Comparison of ENCODE assay signal across 7 mouse cellular contexts in the genomic region with DNA sequence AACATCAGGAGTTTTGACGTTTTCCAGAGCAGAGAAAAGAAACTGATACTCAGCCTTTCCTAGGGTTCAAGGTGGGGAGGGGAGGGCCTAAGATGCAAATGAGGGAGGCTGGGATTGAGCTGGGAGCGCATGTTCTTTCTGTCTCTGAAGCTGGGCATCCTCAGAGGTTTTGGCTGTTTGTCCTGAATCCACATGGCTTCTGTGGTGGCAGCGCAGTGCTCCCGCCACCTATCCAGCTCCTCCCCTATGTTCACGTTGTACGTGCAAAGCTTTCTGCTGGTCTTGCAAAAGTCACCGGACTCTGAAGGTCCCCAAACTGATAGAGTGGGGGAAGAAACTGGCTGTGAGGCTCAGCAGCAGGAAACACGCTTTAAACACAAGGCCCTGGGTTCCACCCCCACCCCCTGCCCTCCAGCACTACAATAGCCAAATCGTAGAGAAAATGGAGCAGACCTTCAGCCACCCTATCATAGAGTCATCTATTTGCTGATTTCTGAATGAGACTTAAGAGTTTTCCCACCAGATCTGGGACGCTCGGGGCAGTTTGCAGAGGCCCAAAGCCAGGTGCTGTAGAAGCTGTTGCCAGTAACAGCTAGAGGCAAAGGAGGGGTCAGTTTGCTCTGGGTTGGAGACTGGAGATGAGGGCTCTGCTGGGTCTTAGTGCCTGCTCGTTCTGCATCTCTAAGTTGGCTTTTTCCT. TPM values are rescaled to one million over a fixed set of nuclear protein-coding genes. Genes with fewer than 3 reads are reported as not detected.
A peak's percentile ranks its signal among the peaks of the same experiment; 100 is the strongest.
DNase-seq lines count a peak whose midpoint lies in the region; ATAC-seq and TF ChIP-seq lines count a peak whose summit lies in the region.

No protein-coding gene starts in this region.

- no peaks in the 10 kb centered on the region for H3K36me3 ChIP-seq in forebrain, embryonic 14.5 days (ENCODE audit: control insufficient read depth, insufficient read depth, low read length)
- no peaks in the 10 kb centered on the region for H3K36me3 ChIP-seq in hindbrain, embryonic 13.5 days
- H3K36me3 ChIP-seq in stomach, embryonic 14.5 days (ENCODE audit: control insufficient read depth, insufficient read depth, low read length) = no peaks in the 10 kb centered on the region

- peak; percentile 33 for DNase-seq in MEL-GATA-1-ER (ENCODE audit: extremely low read depth, low read depth)
- DNase-seq in forebrain, embryonic 14.5 days (ENCODE audit: low spot score) = peak; percentile 72
- DNase-seq in left cerebral cortex, adult 2 months (ENCODE audit: extremely low spot score in 1 of 2, low spot score in 2 of 2) = peak; percentile 28 to 35
- peak; percentile 59 to 71 for DNase-seq in lung, postnatal 4 days

- no peaks in the 10 kb centered on the region for H3K9me3 ChIP-seq in forebrain, embryonic 14.5 days (replicated peaks; ENCODE audit: control insufficient read depth, low read length)
- H3K9me3 ChIP-seq in hindbrain, embryonic 13.5 days = no peaks in the 10 kb centered on the region
- H3K9me3 ChIP-seq in stomach, embryonic 14.5 days (ENCODE audit: control insufficient read depth, low read depth, low read length) = no peaks in the 10 kb centered on the region

- H3K4me3 ChIP-seq in forebrain, embryonic 14.5 days (ENCODE audit: low read depth, low read length) = peak overlapping the region; percentile 19
- peak overlapping the region; percentile 32 for H3K4me3 ChIP-seq in hindbrain, embryonic 13.5 days
- peak overlapping the region; percentile 51 for H3K4me3 ChIP-seq in left cerebral cortex, adult 2 months
- peak overlapping the region; percentile 12; the same call in 1 of the 2 replicates for H3K4me3 ChIP-seq in stomach, embryonic 14.5 days (ENCODE audit: low read depth, low read length)

- ATAC-seq in cerebellum, adult (ENCODE audit: insufficient number of reproducible peaks, low FRiP score, low TSS enrichment) = peak; percentile 85
- peak; percentile 80 for ATAC-seq in forebrain, embryonic 14.5 days
- peak; percentile 77 for ATAC-seq in hindbrain, embryonic 13.5 days (ENCODE audit: low FRiP score)
- peak; percentile 88 for ATAC-seq in stomach, embryonic 14.5 days (ENCODE audit: insufficient number of reproducible peaks, insufficient read depth, low FRiP score, low read depth)

- WGBS in forebrain, embryonic 14.5 days = 5% methylated on average over 12 of the region's 12 CpGs
- WGBS in hindbrain, embryonic 13.5 days = 2% methylated on average over 12 of the region's 12 CpGs
- 2% methylated on average over 12 of the region's 12 CpGs for WGBS in stomach, embryonic 14.5 days

- peak overlapping the region; percentile 47 for H3K4me2 ChIP-seq in forebrain, embryonic 14.5 days (ENCODE audit: low read length)
- peak overlapping the region; percentile 58 for H3K4me2 ChIP-seq in hindbrain, embryonic 13.5 days
- H3K4me2 ChIP-seq in stomach, embryonic 14.5 days (replicated peaks; ENCODE audit: low read depth, low read length) = peak overlapping the region; percentile 36

- H3K27ac ChIP-seq in forebrain, embryonic 14.5 days (ENCODE audit: low read depth, low read length) = peak overlapping the region; percentile 36; the same call in 1 of the 2 replicates
- peak overlapping the region; percentile 72 for H3K27ac ChIP-seq in hindbrain, embryonic 13.5 days
- H3K27ac ChIP-seq in left cerebral cortex, adult 2 months = peak overlapping the region; percentile 16
- H3K27ac ChIP-seq in stomach, embryonic 14.5 days (ENCODE audit: low read length) = peak overlapping the region; percentile 89

- TF ChIP-seq CTCF in left cerebral cortex, adult 2 months (IDR thresholded peaks at IDR 0.05) = no peak

- no peaks in the 10 kb centered on the region for H3K27me3 ChIP-seq in forebrain, embryonic 14.5 days (replicated peaks; ENCODE audit: control insufficient read depth, insufficient read depth, low read length)
- no peaks in the 10 kb centered on the region for H3K27me3 ChIP-seq in hindbrain, embryonic 13.5 days
- H3K27me3 ChIP-seq in stomach, embryonic 14.5 days (ENCODE audit: control insufficient read depth, insufficient read depth, low read length) = no peaks in the 10 kb centered on the region

- peak overlapping the region; percentile 33 for H3K9ac ChIP-seq in forebrain, embryonic 14.5 days (ENCODE audit: low read length)
- peak overlapping the region; percentile 58 for H3K9ac ChIP-seq in hindbrain, embryonic 13.5 days
- H3K9ac ChIP-seq in stomach, embryonic 14.5 days (replicated peaks; ENCODE audit: low read depth, low read length) = 0 out of 2 replicates have a peak overlapping the region, but pooled peaks have one; percentile 2

- intact Hi-C loops in left cerebral cortex, adult 2 months (cut with DNase I) = loop anchor here (5.0 kb wide), 2 partner anchors 41 to 59 kb away; a partner anchor contains a TSS

- H3K4me1 ChIP-seq in forebrain, embryonic 14.5 days (ENCODE audit: control insufficient read depth, insufficient read depth, low read length) = peaks cover 17% of the 10 kb centered on the region
- peaks cover 18% of the 10 kb centered on the region for H3K4me1 ChIP-seq in hindbrain, embryonic 13.5 days (replicated peaks)
- peaks cover 37% of the 10 kb centered on the region for H3K4me1 ChIP-seq in stomach, embryonic 14.5 days (ENCODE audit: control insufficient read depth, insufficient read depth, low read length)

RNA-seq across cellular contexts. Expression of a gene that starts 42.0 kb away (rescaled TPM):
- polyA plus RNA-seq in forebrain, embryonic 14.5 days (2014; fragmentation: Nextera tagmentation; extraction: Ambion mirVana) = 141 and 147 TPM in 2 replicates
- polyA plus RNA-seq in hindbrain, embryonic 13.5 days (2015; fragmentation: Nextera tagmentation; extraction: Ambion mirVana) = 128 and 133 TPM in 2 replicates
- total RNA-seq in left cerebral cortex, adult 2 months (2021) = 100 to 1,000 TPM; 178 to 186 TPM
- polyA plus RNA-seq in stomach, embryonic 14.5 days (2014; fragmentation: Nextera tagmentation; extraction: Ambion mirVana) = 12.3 and 12.7 TPM in 2 replicates

Comparison
In these comparisons a context has a peak if more than half of its experiments do, and no peak if none do; other contexts are left out.
1. Peak in every context shown above with its lines: DNase-seq, ATAC-seq, H3K4me3 ChIP-seq and H3K27ac ChIP-seq.
2. H3K27ac ChIP-seq: peak in every context shown above with its lines; median percentile 89 in stomach, embryonic 14.5 days; 72 in hindbrain, embryonic 13.5 days; 36 in forebrain, embryonic 14.5 days; 16 in left cerebral cortex, adult 2 months.
3. H3K9ac ChIP-seq: peak in every context shown above with its lines; median percentile 58 in hindbrain, embryonic 13.5 days; 33 in forebrain, embryonic 14.5 days; 2 in stomach, embryonic 14.5 days.